Mouse (Mus musculus): Measurements from ENCODE around the gene Mmp9. TPM values are rescaled to one million over a fixed set of nuclear protein-coding genes. Genes with fewer than 3 reads are reported as not detected.

Mmp9 gene
- 2.6 and 41.3 TPM in 2 replicates for polyA plus RNA-seq (2015; fragmentation: Nextera tagmentation; extraction: Ambion mirVana)

GRCm38 (mm10) chr2:164940140-164940830 lies at the start of gene Mmp9:
TSS of gene Mmp9 (plus strand) at chr2:164940780.
- Histone ChIP-seq H3K4me3 (replicated peaks) (no peak within 1 kb of the TSS), H3K27me3 (peaks cover 31% of the 10 kb centered on the region), H3K4me2 (no peak within 1 kb of the TSS; the same call in 1 of the 2 replicates), H3K27ac (no peak within 1 kb of the TSS), H3K9me3 (replicated peaks) (no peaks in the 10 kb centered on the region), H3K4me1 (peaks cover 40% of the 10 kb centered on the region), H3K9ac (no peak within 1 kb of the TSS), H3K36me3 (no peaks in the 10 kb centered on the region)
- 18% methylated on average over 10 of the region's 10 CpGs for WGBS
- no peak for ATAC-seq (replicated peaks; ENCODE audit: low FRiP score)

GRCm38 (mm10) chr2:164891056-164891834 lies 49.3 kb upstream of the Mmp9 start:
- no peak overlapping the region for H3K4me2 ChIP-seq
- no peak overlapping the region for H3K27ac ChIP-seq
- H3K4me1 ChIP-seq = peaks cover 8% of the 10 kb centered on the region; the same call in 1 of the 2 replicates
- H3K9me3 ChIP-seq (replicated peaks) = no peaks in the 10 kb centered on the region
- ATAC-seq (replicated peaks; ENCODE audit: low FRiP score) = no peak
- no peak overlapping the region for H3K4me3 ChIP-seq (replicated peaks)
- no peak overlapping the region for H3K9ac ChIP-seq
- WGBS = 82% methylated on average over 13 of the region's 13 CpGs
- no peaks in the 10 kb centered on the region for H3K27me3 ChIP-seq
- peaks cover 100% of the 10 kb centered on the region for H3K36me3 ChIP-seq

- 83% methylated on average over 15 of the region's 15 CpGs for WGBS
- H3K4me2 ChIP-seq = no peak overlapping the region
- peaks cover 8% of the 10 kb centered on the region; the same call in 1 of the 2 replicates for H3K4me1 ChIP-seq
- no peaks in the 10 kb centered on the region for H3K9me3 ChIP-seq (replicated peaks)
- H3K27me3 ChIP-seq = no peaks in the 10 kb centered on the region
- H3K36me3 ChIP-seq = peaks cover 100% of the 10 kb centered on the region
- ATAC-seq (replicated peaks; ENCODE audit: low FRiP score) = no peak
- no peak overlapping the region for H3K9ac ChIP-seq
- no peak overlapping the region for H3K4me3 ChIP-seq (replicated peaks)
- H3K27ac ChIP-seq = no peak overlapping the region
These were observed 48.5 kb upstream of the Mmp9 start for GRCm38 (mm10) chr2:164891908-164892695.

- H3K9ac ChIP-seq = no peak overlapping the region
- H3K4me3 ChIP-seq (replicated peaks) = no peak overlapping the region
- no peak for ATAC-seq (replicated peaks; ENCODE audit: low FRiP score)
- no peaks in the 10 kb centered on the region for H3K9me3 ChIP-seq (replicated peaks)
- no peak overlapping the region for H3K27ac ChIP-seq
- H3K4me1 ChIP-seq = peaks cover 8% of the 10 kb centered on the region; the same call in 1 of the 2 replicates
- peaks cover 100% of the 10 kb centered on the region for H3K36me3 ChIP-seq
- no peak overlapping the region for H3K4me2 ChIP-seq
- no peaks in the 10 kb centered on the region for H3K27me3 ChIP-seq
- 89% methylated on average over 6 of the region's 6 CpGs for WGBS
These were observed 47.8 kb upstream of the Mmp9 start for GRCm38 (mm10) chr2:164892696-164893216.

- WGBS = 57% methylated on average over 5 of the region's 5 CpGs
- Histone ChIP-seq H3K27me3 (no peaks in the 10 kb centered on the region), H3K4me1 (peaks cover 7% of the 10 kb centered on the region; the same call in 1 of the 2 replicates), H3K4me3 (replicated peaks) (no peak overlapping the region), H3K9ac (no peak overlapping the region), H3K36me3 (peaks cover 100% of the 10 kb centered on the region), H3K9me3 (replicated peaks) (no peaks in the 10 kb centered on the region), H3K27ac (no peak overlapping the region), H3K4me2 (no peak overlapping the region)
- ATAC-seq (replicated peaks; ENCODE audit: low FRiP score) = no peak
These were observed 46.5 kb upstream of the Mmp9 start for GRCm38 (mm10) chr2:164894048-164894447.

GRCm38 (mm10) chr2:164894644-164895043 lies 45.9 kb upstream of the Mmp9 start:
- WGBS = 76% methylated on average over 1 of the region's 1 CpGs
- no peak overlapping the region for H3K4me2 ChIP-seq
- no peaks in the 10 kb centered on the region for H3K9me3 ChIP-seq (replicated peaks)
- H3K4me1 ChIP-seq = peaks cover under 1% of the 10 kb centered on the region; the same call in 1 of the 2 replicates
- H3K4me3 ChIP-seq (replicated peaks) = no peak overlapping the region
- no peaks in the 10 kb centered on the region for H3K27me3 ChIP-seq
- ATAC-seq (replicated peaks; ENCODE audit: low FRiP score) = no peak
- H3K36me3 ChIP-seq = peaks cover 100% of the 10 kb centered on the region
- H3K27ac ChIP-seq = no peak overlapping the region
- H3K9ac ChIP-seq = no peak overlapping the region

GRCm38 (mm10) chr2:164895885-164896284 lies 44.7 kb upstream of the Mmp9 start:
- WGBS = 92% methylated on average over 6 of the region's 6 CpGs
- Histone ChIP-seq H3K4me2 (no peak overlapping the region), H3K9ac (no peak overlapping the region), H3K9me3 (replicated peaks) (no peaks in the 10 kb centered on the region), H3K4me3 (replicated peaks) (no peak overlapping the region), H3K4me1 (no peaks in the 10 kb centered on the region), H3K27ac (no peak overlapping the region), H3K27me3 (no peaks in the 10 kb centered on the region), H3K36me3 (peaks cover 100% of the 10 kb centered on the region)
- ATAC-seq (replicated peaks; ENCODE audit: low FRiP score) = no peak

- ATAC-seq (replicated peaks; ENCODE audit: low FRiP score) = no peak
- 90% methylated on average over 7 of the region's 7 CpGs for WGBS
- peaks cover 100% of the 10 kb centered on the region for H3K36me3 ChIP-seq
- no peaks in the 10 kb centered on the region for H3K4me1 ChIP-seq
- H3K27ac ChIP-seq = no peak overlapping the region
- H3K4me3 ChIP-seq (replicated peaks) = no peak overlapping the region
- no peaks in the 10 kb centered on the region for H3K27me3 ChIP-seq
- H3K4me2 ChIP-seq = no peak overlapping the region
- H3K9ac ChIP-seq = no peak overlapping the region
- no peaks in the 10 kb centered on the region for H3K9me3 ChIP-seq (replicated peaks)
These were observed 42.6 kb upstream of the Mmp9 start for GRCm38 (mm10) chr2:164898008-164898407.

GRCm38 (mm10) chr2:164899034-164899433 lies 41.5 kb upstream of the Mmp9 start:
- Histone ChIP-seq H3K4me1 (no peaks in the 10 kb centered on the region), H3K4me3 (replicated peaks) (no peak overlapping the region), H3K27ac (no peak overlapping the region), H3K27me3 (no peaks in the 10 kb centered on the region), H3K36me3 (peaks cover 99% of the 10 kb centered on the region), H3K9me3 (replicated peaks) (no peaks in the 10 kb centered on the region), H3K9ac (no peak overlapping the region), H3K4me2 (no peak overlapping the region)
- ATAC-seq (replicated peaks; ENCODE audit: low FRiP score) = no peak
- 89% methylated on average over 15 of the region's 15 CpGs for WGBS

GRCm38 (mm10) chr2:164899723-164900459 lies 40.7 kb upstream of the Mmp9 start:
- Histone ChIP-seq H3K27me3 (no peaks in the 10 kb centered on the region), H3K9me3 (replicated peaks) (no peaks in the 10 kb centered on the region), H3K4me2 (no peak overlapping the region), H3K9ac (no peak overlapping the region), H3K4me1 (no peaks in the 10 kb centered on the region), H3K4me3 (replicated peaks) (no peak overlapping the region), H3K36me3 (peaks cover 99% of the 10 kb centered on the region), H3K27ac (no peak overlapping the region)
- 92% methylated on average over 16 of the region's 16 CpGs for WGBS
- no peak for ATAC-seq (replicated peaks; ENCODE audit: low FRiP score)

- Histone ChIP-seq H3K4me1 (no peaks in the 10 kb centered on the region), H3K4me2 (no peak overlapping the region), H3K4me3 (replicated peaks) (no peak overlapping the region), H3K9me3 (replicated peaks) (peaks cover 5% of the 10 kb centered on the region; the same call in 1 of the 2 replicates), H3K36me3 (peaks cover 99% of the 10 kb centered on the region), H3K27ac (no peak overlapping the region), H3K27me3 (no peaks in the 10 kb centered on the region), H3K9ac (no peak overlapping the region)
- 87% methylated on average over 13 of the region's 13 CpGs for WGBS
- no peak for ATAC-seq (replicated peaks; ENCODE audit: low FRiP score)
These were observed 39.2 kb upstream of the Mmp9 start for GRCm38 (mm10) chr2:164901380-164901779.
